Mouse (Mus musculus): Measurements from ENCODE around the gene Ptgds. TPM values are rescaled to one million over a fixed set of nuclear protein-coding genes. Genes with fewer than 3 reads are reported as not detected.

The Ptgds gene
- polyA plus RNA-seq (2014; fragmentation: Illumina TruSeq; extraction: RNeasy Lipid Tissue Mini Kit (QIAGEN cat#74804); ENCODE audit: low read depth, low replicate concordance): 1,706 TPM

GRCm38 (mm10) chr2:25469969-25470368, at the start of gene Ptgds:
Gene Ptgds, minus strand, starts transcription at chr2:25470046.

DNA sequence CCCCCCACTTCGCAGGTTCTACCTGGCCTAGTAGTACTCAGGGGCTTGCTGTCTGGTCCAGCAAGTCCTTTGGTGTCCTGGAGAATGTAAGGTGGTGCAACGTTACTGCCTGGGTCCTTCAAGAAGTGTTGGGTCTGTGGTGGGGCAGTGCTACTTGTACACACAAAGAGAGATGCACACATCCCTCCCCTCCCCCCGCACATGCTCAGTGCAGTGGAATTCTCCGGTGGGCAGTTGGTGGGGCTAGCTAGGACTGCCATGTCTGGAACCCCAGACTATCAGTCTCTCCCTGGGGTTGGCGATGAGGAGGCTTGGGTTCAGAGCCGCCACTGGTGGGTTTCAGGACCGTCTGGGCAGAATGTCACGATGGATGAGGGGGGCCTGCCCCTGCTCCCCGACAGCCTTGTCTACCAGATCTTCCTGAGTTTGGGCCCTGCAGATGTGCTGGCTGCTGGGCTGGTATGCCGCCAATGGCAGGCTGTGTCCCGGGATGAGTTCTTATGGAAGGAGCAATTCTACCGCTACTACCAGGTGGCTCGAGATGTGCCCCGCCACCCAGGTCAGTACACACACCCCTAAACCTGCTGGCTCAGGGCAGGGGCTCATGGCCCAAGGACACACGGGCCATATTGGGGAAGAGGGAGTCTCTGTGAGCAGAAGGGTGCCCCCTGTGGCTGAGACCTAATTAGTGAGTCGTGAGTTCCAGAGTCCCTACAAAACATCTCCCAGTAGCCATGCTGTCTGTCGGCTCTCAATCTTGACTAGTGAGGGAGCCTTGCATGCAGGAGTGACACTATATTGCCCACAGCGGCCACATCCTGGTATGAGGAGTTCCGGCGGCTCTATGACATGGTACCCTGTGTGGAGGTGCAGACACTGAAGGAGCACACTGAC, 32.0 kb upstream of the Ptgds start, which contains the start of gene C8g:
Gene C8g, minus strand, starts transcription at position 127 of the 894 bp plus-strand sequence.

DNA sequence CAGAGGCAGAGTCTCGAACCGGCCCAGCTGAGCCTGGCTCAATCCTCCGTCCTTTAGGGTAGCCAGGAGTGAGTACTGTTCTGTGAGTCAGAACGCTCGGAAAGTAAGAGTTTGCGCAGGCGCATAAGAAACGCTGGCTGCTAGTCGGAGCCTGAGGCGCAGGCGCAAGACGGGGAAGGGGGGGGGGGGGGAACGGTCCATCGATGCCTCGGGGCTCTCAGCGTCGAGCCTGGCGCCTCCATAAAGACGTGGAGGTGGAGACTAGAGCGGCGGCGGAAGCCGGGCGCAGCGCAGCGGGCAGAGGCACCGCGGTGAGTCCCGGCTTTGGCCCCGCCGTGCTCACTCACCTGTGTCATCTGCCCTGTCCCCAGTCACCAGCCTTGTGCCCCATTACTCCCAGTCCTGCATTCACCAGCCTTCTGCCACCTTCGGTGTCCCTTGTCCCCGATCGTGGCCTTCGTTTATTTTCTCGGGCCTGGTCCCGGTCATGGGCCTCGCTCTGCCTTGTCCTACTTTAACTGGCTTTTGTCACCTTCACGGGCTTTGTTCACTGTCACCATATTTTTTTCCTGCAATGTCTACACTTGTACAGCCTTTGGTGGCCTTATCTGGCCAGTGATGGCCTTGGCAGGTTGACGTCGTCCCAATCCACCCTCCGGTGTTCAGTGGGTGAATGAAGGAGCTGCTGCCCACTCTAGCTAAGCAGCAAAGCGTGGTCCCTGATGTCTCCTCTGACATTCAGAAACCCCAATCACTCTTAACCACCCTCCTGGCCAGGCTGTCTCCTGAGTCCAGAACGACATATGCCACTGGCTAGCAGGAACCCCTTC, 30.9 kb upstream of the Ptgds start, which contains the start of gene Fbxw5:
Gene Fbxw5, plus strand, starts transcription at position 175 of the 830 bp plus-strand sequence.

DNA sequence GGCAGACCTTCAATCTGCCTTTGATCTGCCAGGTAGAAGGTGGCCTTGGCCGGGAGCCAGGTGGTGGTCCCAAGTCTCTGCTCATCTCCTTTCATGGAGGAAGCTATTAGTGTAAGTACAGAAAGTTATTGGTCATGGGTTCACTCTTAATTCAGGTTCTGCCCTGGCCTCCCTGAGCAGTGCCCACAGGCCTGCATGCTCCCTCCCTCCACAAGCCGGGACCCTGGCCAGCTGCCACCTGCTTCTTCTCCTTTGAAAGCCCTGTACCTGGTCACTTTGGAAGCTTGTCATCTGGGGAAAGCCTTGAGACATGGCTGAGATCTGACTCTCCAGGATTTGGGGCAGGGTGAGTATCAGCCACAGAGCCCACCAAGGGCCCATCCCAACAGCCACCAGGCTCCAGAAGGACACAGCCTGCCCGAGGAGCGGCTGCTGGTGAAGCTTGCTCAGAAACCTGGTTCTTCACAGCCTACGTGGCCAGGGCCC, 23.7 kb upstream of the Ptgds start, which contains the start of gene Lcn12:
Gene Lcn12, minus strand, starts transcription at position 436 of the 486 bp plus-strand sequence.

DNA sequence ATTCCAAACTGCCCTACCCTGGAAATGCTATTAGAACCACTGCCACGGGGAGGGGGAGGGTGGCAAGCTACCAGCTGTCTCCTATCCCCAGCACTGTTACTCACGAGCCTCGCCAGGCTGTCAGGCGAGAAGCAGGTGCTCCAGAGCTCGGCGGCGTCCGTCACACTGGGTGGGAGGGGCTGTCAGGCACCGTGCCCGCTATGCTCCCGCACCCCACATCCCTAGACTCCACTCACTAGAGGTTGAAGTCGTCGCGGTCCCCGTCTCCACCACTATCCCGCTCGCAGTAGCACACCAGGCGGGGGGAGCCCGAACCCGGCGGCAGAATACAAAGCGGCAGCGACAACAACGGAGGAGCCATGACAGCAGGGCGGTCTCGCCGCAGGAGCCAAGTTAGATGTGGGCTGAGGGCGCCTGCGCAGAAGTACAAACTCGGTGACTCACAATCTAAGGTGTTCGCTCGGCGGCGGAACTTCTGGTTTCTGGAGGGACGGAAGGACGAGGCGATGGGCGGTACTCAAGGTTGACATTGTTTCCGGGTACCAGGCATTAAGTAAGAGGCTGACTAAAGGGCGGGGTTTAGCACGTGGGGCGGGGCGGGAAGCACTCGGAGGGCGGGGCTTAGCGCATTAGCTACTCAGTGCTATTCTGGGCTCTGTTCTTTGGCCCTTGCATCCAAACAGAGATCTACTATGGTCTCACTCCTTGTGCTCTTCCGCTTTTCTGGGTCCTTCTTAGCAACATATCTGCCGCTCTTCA, 9.1 kb downstream of the Ptgds start, which contains the start of gene Paxx:
Gene Paxx, minus strand, starts transcription at position 544 of the 759 bp plus-strand sequence.

GRCm38 (mm10) chr2:25456205-25456953, 13.5 kb downstream of the Ptgds start, which contains the start of gene Clic3:
Gene Clic3, plus strand, starts transcription at chr2:25456838.

GRCm38 (mm10) chr2:25428442-25429236, 41.2 kb downstream of the Ptgds start, which contains the start of gene Abca2:
Gene Abca2, plus strand, starts transcription at chr2:25428703.

GRCm38 (mm10) chr2:25422587-25423410, 47.0 kb downstream of the Ptgds start, which contains the start of gene Fut7:
Gene Fut7, plus strand, starts transcription at chr2:25423267.

Other genes starting within 250 kb of the Ptgds start
- gene Tubb4b, start 245.3 kb downstream of the Ptgds start, polyA plus RNA-seq (2014; fragmentation: Illumina TruSeq; extraction: RNeasy Lipid Tissue Mini Kit (QIAGEN cat#74804); ENCODE audit: low read depth, low replicate concordance): 275 TPM
- not detected for gene Slc34a3, start 235.7 kb downstream of the Ptgds start, polyA plus RNA-seq (2014; fragmentation: Illumina TruSeq; extraction: RNeasy Lipid Tissue Mini Kit (QIAGEN cat#74804); ENCODE audit: low read depth, low replicate concordance)
- not detected for gene Rnf224, start 233.3 kb downstream of the Ptgds start, polyA plus RNA-seq (2014; fragmentation: Illumina TruSeq; extraction: RNeasy Lipid Tissue Mini Kit (QIAGEN cat#74804); ENCODE audit: low read depth, low replicate concordance)
- gene Rnf208, start 227.8 kb downstream of the Ptgds start, polyA plus RNA-seq (2014; fragmentation: Illumina TruSeq; extraction: RNeasy Lipid Tissue Mini Kit (QIAGEN cat#74804); ENCODE audit: low read depth, low replicate concordance): not detected
- not detected for gene Cysrt1, start 227.6 kb downstream of the Ptgds start, polyA plus RNA-seq (2014; fragmentation: Illumina TruSeq; extraction: RNeasy Lipid Tissue Mini Kit (QIAGEN cat#74804); ENCODE audit: low read depth, low replicate concordance)
- gene AL732309.1, start 223.2 kb downstream of the Ptgds start, polyA plus RNA-seq (2014; fragmentation: Illumina TruSeq; extraction: RNeasy Lipid Tissue Mini Kit (QIAGEN cat#74804); ENCODE audit: low read depth, low replicate concordance): 6.4 TPM
- gene Tmem203, start 214.6 kb downstream of the Ptgds start, polyA plus RNA-seq (2014; fragmentation: Illumina TruSeq; extraction: RNeasy Lipid Tissue Mini Kit (QIAGEN cat#74804); ENCODE audit: low read depth, low replicate concordance): 9.8 TPM
- gene Tprn, start 207.4 kb downstream of the Ptgds start, polyA plus RNA-seq (2014; fragmentation: Illumina TruSeq; extraction: RNeasy Lipid Tissue Mini Kit (QIAGEN cat#74804); ENCODE audit: low read depth, low replicate concordance): 3.3 TPM
- 49.1 TPM for gene Ssna1, start 197.6 kb downstream of the Ptgds start, polyA plus RNA-seq (2014; fragmentation: Illumina TruSeq; extraction: RNeasy Lipid Tissue Mini Kit (QIAGEN cat#74804); ENCODE audit: low read depth, low replicate concordance)
- 42.7 TPM for gene Anapc2, start 197.6 kb downstream of the Ptgds start, polyA plus RNA-seq (2014; fragmentation: Illumina TruSeq; extraction: RNeasy Lipid Tissue Mini Kit (QIAGEN cat#74804); ENCODE audit: low read depth, low replicate concordance)
- gene Tmem210, start 181.9 kb downstream of the Ptgds start, polyA plus RNA-seq (2014; fragmentation: Illumina TruSeq; extraction: RNeasy Lipid Tissue Mini Kit (QIAGEN cat#74804); ENCODE audit: low read depth, low replicate concordance): not detected
- gene Lrrc26, start 180.1 kb downstream of the Ptgds start, polyA plus RNA-seq (2014; fragmentation: Illumina TruSeq; extraction: RNeasy Lipid Tissue Mini Kit (QIAGEN cat#74804); ENCODE audit: low read depth, low replicate concordance): not detected
- gene Grin1, start 150.9 kb downstream of the Ptgds start, polyA plus RNA-seq (2014; fragmentation: Illumina TruSeq; extraction: RNeasy Lipid Tissue Mini Kit (QIAGEN cat#74804); ENCODE audit: low read depth, low replicate concordance): not detected
- gene Man1b1, start 137.7 kb downstream of the Ptgds start, polyA plus RNA-seq (2014; fragmentation: Illumina TruSeq; extraction: RNeasy Lipid Tissue Mini Kit (QIAGEN cat#74804); ENCODE audit: low read depth, low replicate concordance): 21.4 TPM
- gene Dpp7, start 113.7 kb downstream of the Ptgds start, polyA plus RNA-seq (2014; fragmentation: Illumina TruSeq; extraction: RNeasy Lipid Tissue Mini Kit (QIAGEN cat#74804); ENCODE audit: low read depth, low replicate concordance): 6.7 TPM
- 8.8 TPM for gene Uap1l1, start 104.4 kb downstream of the Ptgds start, polyA plus RNA-seq (2014; fragmentation: Illumina TruSeq; extraction: RNeasy Lipid Tissue Mini Kit (QIAGEN cat#74804); ENCODE audit: low read depth, low replicate concordance)
- not detected for gene Sapcd2, start 97.7 kb downstream of the Ptgds start, polyA plus RNA-seq (2014; fragmentation: Illumina TruSeq; extraction: RNeasy Lipid Tissue Mini Kit (QIAGEN cat#74804); ENCODE audit: low read depth, low replicate concordance)
- gene Entpd2, start 74.2 kb downstream of the Ptgds start, polyA plus RNA-seq (2014; fragmentation: Illumina TruSeq; extraction: RNeasy Lipid Tissue Mini Kit (QIAGEN cat#74804); ENCODE audit: low read depth, low replicate concordance): 16.2 TPM
- gene Npdc1, start 70.7 kb downstream of the Ptgds start, polyA plus RNA-seq (2014; fragmentation: Illumina TruSeq; extraction: RNeasy Lipid Tissue Mini Kit (QIAGEN cat#74804); ENCODE audit: low read depth, low replicate concordance): 36.7 TPM
- gene Fut7, start 46.8 kb downstream of the Ptgds start, polyA plus RNA-seq (2014; fragmentation: Illumina TruSeq; extraction: RNeasy Lipid Tissue Mini Kit (QIAGEN cat#74804); ENCODE audit: low read depth, low replicate concordance): not detected
- gene Abca2, start 41.3 kb downstream of the Ptgds start, polyA plus RNA-seq (2014; fragmentation: Illumina TruSeq; extraction: RNeasy Lipid Tissue Mini Kit (QIAGEN cat#74804); ENCODE audit: low read depth, low replicate concordance): 33.3 TPM
- 1.3 TPM for gene Clic3, start 13.2 kb downstream of the Ptgds start, polyA plus RNA-seq (2014; fragmentation: Illumina TruSeq; extraction: RNeasy Lipid Tissue Mini Kit (QIAGEN cat#74804); ENCODE audit: low read depth, low replicate concordance)
- gene Paxx, start 9.0 kb downstream of the Ptgds start, polyA plus RNA-seq (2014; fragmentation: Illumina TruSeq; extraction: RNeasy Lipid Tissue Mini Kit (QIAGEN cat#74804); ENCODE audit: low read depth, low replicate concordance): 27.9 TPM
- not detected for gene Lcn12, start 23.9 kb upstream of the Ptgds start, polyA plus RNA-seq (2014; fragmentation: Illumina TruSeq; extraction: RNeasy Lipid Tissue Mini Kit (QIAGEN cat#74804); ENCODE audit: low read depth, low replicate concordance)
- 77.7 TPM for gene Fbxw5, start 30.7 kb upstream of the Ptgds start, polyA plus RNA-seq (2014; fragmentation: Illumina TruSeq; extraction: RNeasy Lipid Tissue Mini Kit (QIAGEN cat#74804); ENCODE audit: low read depth, low replicate concordance)
- gene C8g, start 31.7 kb upstream of the Ptgds start, polyA plus RNA-seq (2014; fragmentation: Illumina TruSeq; extraction: RNeasy Lipid Tissue Mini Kit (QIAGEN cat#74804); ENCODE audit: low read depth, low replicate concordance): 4.2 TPM
- 13.2 TPM for gene Traf2, start 76.9 kb upstream of the Ptgds start, polyA plus RNA-seq (2014; fragmentation: Illumina TruSeq; extraction: RNeasy Lipid Tissue Mini Kit (QIAGEN cat#74804); ENCODE audit: low read depth, low replicate concordance)
- gene Edf1, start 87.8 kb upstream of the Ptgds start, polyA plus RNA-seq (2014; fragmentation: Illumina TruSeq; extraction: RNeasy Lipid Tissue Mini Kit (QIAGEN cat#74804); ENCODE audit: low read depth, low replicate concordance): 280 TPM
- 1.7 TPM for gene Mamdc4, start 104.8 kb upstream of the Ptgds start, polyA plus RNA-seq (2014; fragmentation: Illumina TruSeq; extraction: RNeasy Lipid Tissue Mini Kit (QIAGEN cat#74804); ENCODE audit: low read depth, low replicate concordance)
- gene Phpt1, start 105.2 kb upstream of the Ptgds start, polyA plus RNA-seq (2014; fragmentation: Illumina TruSeq; extraction: RNeasy Lipid Tissue Mini Kit (QIAGEN cat#74804); ENCODE audit: low read depth, low replicate concordance): 91.0 TPM
- 0.08 TPM for gene Ajm1, start 111.7 kb upstream of the Ptgds start, polyA plus RNA-seq (2014; fragmentation: Illumina TruSeq; extraction: RNeasy Lipid Tissue Mini Kit (QIAGEN cat#74804); ENCODE audit: low read depth, low replicate concordance)
- gene Rabl6, start 138.5 kb upstream of the Ptgds start, polyA plus RNA-seq (2014; fragmentation: Illumina TruSeq; extraction: RNeasy Lipid Tissue Mini Kit (QIAGEN cat#74804); ENCODE audit: low read depth, low replicate concordance): 77.4 TPM
- gene Ccdc183, start 147.6 kb upstream of the Ptgds start, polyA plus RNA-seq (2014; fragmentation: Illumina TruSeq; extraction: RNeasy Lipid Tissue Mini Kit (QIAGEN cat#74804); ENCODE audit: low read depth, low replicate concordance): not detected
- 55.1 TPM for gene Tmem141, start 152.0 kb upstream of the Ptgds start, polyA plus RNA-seq (2014; fragmentation: Illumina TruSeq; extraction: RNeasy Lipid Tissue Mini Kit (QIAGEN cat#74804); ENCODE audit: low read depth, low replicate concordance)
- gene Fcna, start 158.0 kb upstream of the Ptgds start, polyA plus RNA-seq (2014; fragmentation: Illumina TruSeq; extraction: RNeasy Lipid Tissue Mini Kit (QIAGEN cat#74804); ENCODE audit: low read depth, low replicate concordance): 4.1 TPM
- not detected for gene Lcn8, start 183.1 kb upstream of the Ptgds start, polyA plus RNA-seq (2014; fragmentation: Illumina TruSeq; extraction: RNeasy Lipid Tissue Mini Kit (QIAGEN cat#74804); ENCODE audit: low read depth, low replicate concordance)
- not detected for gene Lcn5, start 187.9 kb upstream of the Ptgds start, polyA plus RNA-seq (2014; fragmentation: Illumina TruSeq; extraction: RNeasy Lipid Tissue Mini Kit (QIAGEN cat#74804); ENCODE audit: low read depth, low replicate concordance)
- gene Lcn6, start 206.7 kb upstream of the Ptgds start, polyA plus RNA-seq (2014; fragmentation: Illumina TruSeq; extraction: RNeasy Lipid Tissue Mini Kit (QIAGEN cat#74804); ENCODE audit: low read depth, low replicate concordance): not detected
- not detected for gene Lcn10, start 212.7 kb upstream of the Ptgds start, polyA plus RNA-seq (2014; fragmentation: Illumina TruSeq; extraction: RNeasy Lipid Tissue Mini Kit (QIAGEN cat#74804); ENCODE audit: low read depth, low replicate concordance)
- not detected for gene Obp2a, start 230.0 kb upstream of the Ptgds start, polyA plus RNA-seq (2014; fragmentation: Illumina TruSeq; extraction: RNeasy Lipid Tissue Mini Kit (QIAGEN cat#74804); ENCODE audit: low read depth, low replicate concordance)
- 16.2 TPM for gene Bmyc, start 236.7 kb upstream of the Ptgds start, polyA plus RNA-seq (2014; fragmentation: Illumina TruSeq; extraction: RNeasy Lipid Tissue Mini Kit (QIAGEN cat#74804); ENCODE audit: low read depth, low replicate concordance)